In genomic region chrX:102082340-102082739, GRCm38 (mm10) we compare ENCODE assay signal across 14 mouse cellular contexts. TPM values are rescaled to one million over a fixed set of nuclear protein-coding genes. Genes with fewer than 3 reads are reported as not detected.
DNase-seq lines count a peak whose midpoint lies in the region; ATAC-seq lines count a peak whose summit lies in the region.
"Had no signal": no experiment of that assay in that cellular context is flagged by ENCODE, and none has a peak within 500 bp of the region (broad histone marks: within the 10 kb centered on the region; RNA-seq: fewer than 3 reads in every experiment).

No protein-coding gene starts in this region.

- H3K4me1 ChIP-seq in forebrain, embryonic 10.5 days, result peaks cover 29% of the 10 kb centered on the region
- peaks cover 6% of the 10 kb centered on the region; the same call in 1 of the 2 replicates for H3K4me1 ChIP-seq in hindbrain, embryonic 16.5 days (ENCODE audit: control insufficient read depth, insufficient read depth, low read depth, low read length)
- H3K4me1 ChIP-seq in midbrain, embryonic 16.5 days (ENCODE audit: control insufficient read depth, insufficient read depth, low read length), result peaks cover 14% of the 10 kb centered on the region
- H3K4me1 ChIP-seq: liver, embryonic 13.5 days had no signal

- no peak overlapping the region for H3K9ac ChIP-seq in hindbrain, embryonic 16.5 days (ENCODE audit: low read depth, low read length)
- H3K9ac ChIP-seq in midbrain, embryonic 16.5 days (ENCODE audit: low read depth, low read length), result no peak overlapping the region
- H3K9ac ChIP-seq: liver, embryonic 13.5 days had no signal

- DNase-seq in cerebellum, adult 8-10 months, result no peak
- no peak for DNase-seq in forebrain, embryonic 10.5 days (ENCODE audit: extremely low spot score, low spot score)
- no peak for DNase-seq in frontal cortex, postnatal 36 days (ENCODE audit: low spot score in 2 of 2)
- DNase-seq in left cerebral cortex, postnatal 10 days (ENCODE audit: extremely low spot score in 1 of 2, low spot score in 2 of 2), result no peak
- DNase-seq in layer of hippocampus, adult 18-20 months (ENCODE audit: low spot score in 2 of 2), result no peak
- DNase-seq: liver, embryonic 13.5 days; lung, postnatal 36 days; spleen, adult 18-20 months; thymus, adult 2 months had no signal

- ATAC-seq in cerebellum, adult (ENCODE audit: insufficient number of reproducible peaks, low FRiP score, low TSS enrichment), result 0 out of 2 replicates have a peak, but pooled peaks have one; percentile 21
- no peak; the same call in none of the 2 replicates for ATAC-seq in hindbrain, embryonic 16.5 days
- peak; percentile 57 for ATAC-seq in midbrain, embryonic 16.5 days

- intact Hi-C loops in left cerebral cortex, postnatal 10 days (cut with DNase I), result no loop called here

- no peak overlapping the region; the same call in 1 of the 2 replicates for H3K4me2 ChIP-seq in hindbrain, embryonic 16.5 days (ENCODE audit: low read length)
- peak overlapping the region; percentile 15; the same call in 1 of the 2 replicates for H3K4me2 ChIP-seq in midbrain, embryonic 16.5 days (ENCODE audit: low read length)
- H3K4me2 ChIP-seq: liver, embryonic 13.5 days had no signal

- peak overlapping the region; percentile 22; the same call in 1 of the 2 replicates for H3K4me3 ChIP-seq in forebrain, embryonic 10.5 days
- H3K4me3 ChIP-seq in hindbrain, embryonic 16.5 days (ENCODE audit: low read length), result no peak overlapping the region
- H3K4me3 ChIP-seq in midbrain, embryonic 16.5 days (ENCODE audit: low read depth, low read length), result no peak overlapping the region
- H3K4me3 ChIP-seq: erythroblast, embryonic 14.5 days; heart, adult 2 months; liver, embryonic 13.5 days had no signal

- H3K27me3 ChIP-seq in forebrain, embryonic 10.5 days (ENCODE audit: poor library complexity, severe bottlenecking), result peaks cover 98% of the 10 kb centered on the region
- H3K27me3 ChIP-seq in hindbrain, embryonic 16.5 days (replicated peaks; ENCODE audit: control insufficient read depth, insufficient read depth, low read length), result no peaks in the 10 kb centered on the region
- no peaks in the 10 kb centered on the region; the same call in 1 of the 2 replicates for H3K27me3 ChIP-seq in midbrain, embryonic 16.5 days (ENCODE audit: control insufficient read depth, insufficient read depth, low read depth, low read length)

- H3K9me3 ChIP-seq in forebrain, embryonic 10.5 days, result no peaks in the 10 kb centered on the region
- H3K9me3 ChIP-seq in hindbrain, embryonic 16.5 days (ENCODE audit: control insufficient read depth, low read length), result no peaks in the 10 kb centered on the region
- no peaks in the 10 kb centered on the region for H3K9me3 ChIP-seq in midbrain, embryonic 16.5 days (replicated peaks; ENCODE audit: control insufficient read depth, low read length, poor library complexity, severe bottlenecking)
- H3K9me3 ChIP-seq: liver, embryonic 13.5 days had no signal

- H3K27ac ChIP-seq in forebrain, embryonic 10.5 days, result peak overlapping the region; percentile 89
- H3K27ac ChIP-seq in hindbrain, embryonic 16.5 days (ENCODE audit: low read depth, low read length), result peak overlapping the region; percentile 83
- H3K27ac ChIP-seq in midbrain, embryonic 16.5 days (ENCODE audit: low read length), result peak overlapping the region; percentile 81
- H3K27ac ChIP-seq: heart, adult 2 months; liver, embryonic 13.5 days had no signal

- H3K36me3 ChIP-seq in forebrain, embryonic 10.5 days (replicated peaks), result peaks cover 20% of the 10 kb centered on the region
- H3K36me3 ChIP-seq in hindbrain, embryonic 16.5 days (ENCODE audit: control insufficient read depth, insufficient read depth, low read length), result no peaks in the 10 kb centered on the region
- H3K36me3 ChIP-seq in midbrain, embryonic 16.5 days (ENCODE audit: control insufficient read depth, insufficient read depth, low read length), result no peaks in the 10 kb centered on the region
- H3K36me3 ChIP-seq: liver, embryonic 13.5 days had no signal

- 47% methylated on average over 5 of the region's 5 CpGs for WGBS in forebrain, embryonic 10.5 days
- 17% methylated on average over 5 of the region's 5 CpGs for WGBS in hindbrain, embryonic 16.5 days
- 33% methylated on average over 5 of the region's 5 CpGs for WGBS in midbrain, embryonic 16.5 days

RNA-seq across cellular contexts. Expression of gene Rtl5, which starts 11.2 kb away (rescaled TPM):
- 3.5 and 4.4 TPM in 2 replicates for polyA plus RNA-seq in forebrain, embryonic 10.5 days (2016; fragmentation: Nextera tagmentation; extraction: Ambion mirVana)
- 5.6 and 6.2 TPM in 2 replicates for polyA plus RNA-seq in hindbrain, embryonic 16.5 days (2015; fragmentation: Nextera tagmentation; extraction: Ambion mirVana)
- 9.7 and 13.5 TPM in 2 replicates for polyA plus RNA-seq in midbrain, embryonic 16.5 days (2015; fragmentation: Nextera tagmentation; extraction: Ambion mirVana)
- 10 to 100 TPM in 1 of 2 experiments, 1 to 10 TPM in 1; 9.6 to 13.9 TPM for total RNA-seq in left cerebral cortex, postnatal 10 days (2021)
- total RNA-seq in layer of hippocampus, adult 18-20 months (2021), result 10 to 100 TPM in 1 of 2 experiments, 1 to 10 TPM in 1; 7.5 to 10.8 TPM

RNA-seq across cellular contexts. Expression of gene Pin4, which starts 36.9 kb away (rescaled TPM):
- 78.2 and 79.9 TPM in 2 replicates for polyA plus RNA-seq in forebrain, embryonic 10.5 days (2016; fragmentation: Nextera tagmentation; extraction: Ambion mirVana)
- polyA plus RNA-seq in hindbrain, embryonic 16.5 days (2015; fragmentation: Nextera tagmentation; extraction: Ambion mirVana), result 44.6 and 58.1 TPM in 2 replicates
- polyA plus RNA-seq in midbrain, embryonic 16.5 days (2015; fragmentation: Nextera tagmentation; extraction: Ambion mirVana), result 44.8 and 55.2 TPM in 2 replicates
- total RNA-seq in left cerebral cortex, postnatal 10 days (2021), result 10 to 100 TPM; 18.4 to 33.5 TPM
- 10 to 100 TPM; 27.1 to 28.3 TPM for total RNA-seq in layer of hippocampus, adult 18-20 months (2021)
